Mouse (Mus musculus): Measurements from ENCODE around the gene Gpr35.

DNA sequence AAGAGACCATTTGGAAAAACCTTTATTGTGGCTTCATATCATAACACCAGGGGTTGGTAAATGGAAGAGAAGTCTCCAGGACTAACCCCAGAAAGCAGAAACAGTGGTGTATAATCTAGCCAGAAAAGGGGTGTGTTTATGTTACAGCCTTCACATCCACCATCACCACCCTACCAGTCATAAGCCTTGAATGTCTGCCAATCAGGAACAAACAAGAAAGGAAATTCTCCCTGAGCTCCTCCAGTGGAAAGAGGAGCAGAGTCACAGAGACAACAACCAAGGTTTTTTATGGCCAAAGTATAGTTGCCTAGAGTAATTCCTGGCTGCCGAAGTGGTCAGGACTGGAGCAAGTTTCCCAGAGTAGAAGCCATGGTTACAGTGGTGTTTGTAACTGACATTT is 8.3 kb downstream of the Gpr35 start:
- TF ChIP-seq POLR2A (IDR thresholded peaks at IDR 0.05; ENCODE audit: borderline replicate concordance, low read depth, low read length) (no peak), CTCF (IDR thresholded peaks at IDR 0.05; ENCODE audit: low read depth, low read length) (no peak)

All from bone marrow macrophage, adult 2 months (primary cell).